Mouse (Mus musculus) heart, adult 2 months (tissue): ENCODE measurements around the gene Sh3tc1.

ENCODE experiments used
- CTCF ChIP-seq: fragments of 200-600 bp; IDR thresholded peaks from 2 replicates; pipeline ENCODE4 v1.8.1; 2022; ENCODE audit warnings: antibody characterized with exemption, mild to moderate bottlenecking, moderate library complexity
- EP300 ChIP-seq: fragments of 200-500 bp; IDR thresholded peaks from 2 replicates; pipeline ENCODE4 v1.6.1; 2011; ENCODE audit warnings: low read depth, low read length, control low read depth; ENCODE audit not compliant: insufficient read depth
- POLR2A ChIP-seq: fragments of 200-500 bp; IDR thresholded peaks from 2 replicates; pipeline ENCODE4 v1.6.1; 2011; ENCODE audit warnings: mild to moderate bottlenecking, low read depth, low read length, control low read depth; ENCODE audit not compliant: insufficient read depth

- TF ChIP-seq EP300: no peak
- no peak for TF ChIP-seq POLR2A
- no peak for TF ChIP-seq CTCF
Observed at GRCm38 (mm10) chr5:35674081-35674555, 65.7 kb downstream of the Sh3tc1 start.
